Mouse (Mus musculus): Measurements from ENCODE around the gene Cfap126.

DNA sequence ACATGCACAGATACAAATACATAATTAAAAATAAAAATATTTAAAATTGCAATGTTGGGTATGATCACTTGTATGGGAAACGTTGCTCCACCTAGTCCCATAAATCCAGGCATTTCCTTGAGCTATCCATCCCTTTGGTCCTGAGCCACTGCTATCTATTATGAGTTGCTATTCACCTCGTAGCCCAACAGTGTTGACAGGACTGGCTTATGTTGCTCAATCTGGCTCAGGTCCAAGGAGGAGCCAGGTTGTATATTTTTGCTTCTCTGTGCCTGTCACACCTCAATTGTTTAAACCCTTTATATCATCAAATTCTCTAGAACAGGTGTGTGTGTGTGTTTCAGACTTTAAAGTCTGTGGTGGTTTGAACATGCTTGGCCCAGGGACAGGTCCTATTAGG is 23.0 kb upstream of the Cfap126 start:
- TF ChIP-seq CTCF (IDR thresholded peaks at IDR 0.05; ENCODE audit: low read depth) (no peak), EP300 (IDR thresholded peaks at IDR 0.05; ENCODE audit: low read depth) (no peak)

Data from liver, postnatal 0 days (tissue).